Mouse (Mus musculus) embryonic facial prominence, embryonic 15.5 days (tissue): ENCODE data around the gene Olfr267. TPM values are rescaled to one million over a fixed set of nuclear protein-coding genes. Genes with fewer than 3 reads are reported as not detected.

ENCODE experiments used
- ATAC-seq: fragments of 200-750 bp; cut with Nextera tagmentation; 2 replicates; pipeline ENCODE4 v1.8.0; 2017; ENCODE audit warnings: low read depth, moderate TSS enrichment; ENCODE audit not compliant: insufficient number of reproducible peaks, low FRiP score, low TSS enrichment
- H3K27ac ChIP-seq: fragments of 300-500 bp; sonication (generic); replicated peaks from 2 replicates; pipeline ENCODE4 v1.5.1; 2015; ENCODE audit warnings: mild to moderate bottlenecking, inconsistent platforms
- H3K27me3 ChIP-seq: fragments of 300-500 bp; sonication (generic); 2 replicates; pipeline ENCODE4 v1.6.1; 2015; ENCODE audit warnings: inconsistent platforms
- H3K36me3 ChIP-seq: fragments of 300-500 bp; sonication (generic); 2 replicates; pipeline ENCODE4 v1.6.1; 2015; ENCODE audit warnings: mild to moderate bottlenecking, inconsistent platforms
- H3K4me1 ChIP-seq: fragments of 300-500 bp; sonication (generic); 2 replicates; pipeline ENCODE4 v1.6.1; 2015; ENCODE audit warnings: inconsistent platforms
- H3K4me2 ChIP-seq: fragments of 300-500 bp; sonication (generic); replicated peaks from 2 replicates; pipeline ENCODE4 v1.6.1; 2015; ENCODE audit warnings: mild to moderate bottlenecking, inconsistent platforms
- H3K4me3 ChIP-seq: fragments of 300-500 bp; sonication (generic); replicated peaks from 2 replicates; pipeline ENCODE4 v1.5.1; 2015; ENCODE audit warnings: mild to moderate bottlenecking, inconsistent platforms
- H3K9ac ChIP-seq: fragments of 300-500 bp; sonication (generic); 2 replicates; pipeline ENCODE4 v1.6.1; 2015; ENCODE audit warnings: inconsistent platforms
- H3K9me3 ChIP-seq: fragments of 300-500 bp; sonication (generic); replicated peaks from 2 replicates; pipeline ENCODE4 v1.6.1; 2016; ENCODE audit warnings: inconsistent platforms
- WGBS: fragments of 180-500 bp; shearing (Covaris S2); methylation state at CpG from one replicate; pipeline ENCODE4 v1.1.7; 2015; 5-methylcytosine and 5-hydroxymethylcytosine counted together
- polyA plus RNA-seq: library from polyadenylated mRNA; unstranded; fragments of >200 nt; fragmentation: Nextera tagmentation; extraction: Ambion mirVana; gene quantifications from 2 replicates; pipeline ENCODE4 v1.2.1, GENCODE M21; 2015

The Olfr267 gene
- 0.12 TPM in 1 of 2 replicates, not detected in the other for polyA plus RNA-seq

DNA sequence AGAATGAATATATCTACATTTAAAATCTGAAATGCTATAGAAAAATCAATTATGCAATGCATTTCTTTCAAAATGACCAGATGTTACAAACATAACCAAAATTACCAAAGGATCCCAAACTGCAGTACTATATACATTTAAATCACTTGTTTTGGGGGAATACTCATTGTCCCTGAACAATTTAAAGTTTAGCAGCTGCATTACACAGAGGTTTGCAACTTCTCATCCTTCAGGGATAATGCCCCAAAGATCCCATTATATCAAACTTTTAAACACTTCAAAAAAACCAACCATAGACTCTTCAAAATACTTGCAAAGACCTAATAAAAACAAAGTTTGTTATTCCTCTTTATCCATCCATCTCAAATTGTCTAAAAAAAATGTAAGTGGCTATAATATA is at the start of gene Olfr267:
Olfr267 (minus strand) TSS at position 101 of the 400 bp plus-strand sequence.
- Histone ChIP-seq H3K27ac (no peak within 1 kb of the TSS), H3K36me3 (no peaks in the 10 kb centered on the region), H3K9me3 (no peaks in the 10 kb centered on the region), H3K4me2 (no peak within 1 kb of the TSS), H3K4me1 (no peaks in the 10 kb centered on the region), H3K9ac (no peak within 1 kb of the TSS), H3K4me3 (no peak within 1 kb of the TSS), H3K27me3 (no peaks in the 10 kb centered on the region)
- ATAC-seq = no peak

DNA sequence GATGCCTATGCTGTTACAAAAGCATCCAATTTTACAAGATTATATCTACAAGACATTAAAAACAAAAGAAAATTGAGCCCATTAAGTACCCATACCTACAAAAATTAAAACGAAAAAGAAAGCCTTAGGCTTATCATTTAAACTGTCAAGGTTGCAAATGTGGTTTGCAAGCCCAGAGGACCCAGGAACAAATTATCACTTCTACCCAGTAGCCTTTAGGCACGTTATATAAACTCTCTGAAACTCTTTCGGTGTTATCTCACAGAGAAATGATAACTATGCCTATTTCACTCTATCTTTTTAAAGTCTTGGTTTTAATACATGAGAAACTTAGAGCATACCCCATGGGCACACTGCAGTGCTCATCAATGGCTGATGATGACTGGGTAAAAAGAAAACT is 45.4 kb upstream of the Olfr267 start:
- 81% methylated on average over 3 of the region's 3 CpGs for WGBS
- Histone ChIP-seq H3K27ac (no peak overlapping the region), H3K4me3 (no peak overlapping the region), H3K27me3 (no peaks in the 10 kb centered on the region), H3K9ac (no peak overlapping the region), H3K36me3 (peaks cover 38% of the 10 kb centered on the region), H3K4me2 (no peak overlapping the region), H3K9me3 (no peaks in the 10 kb centered on the region), H3K4me1 (no peaks in the 10 kb centered on the region)
- no peak for ATAC-seq

DNA sequence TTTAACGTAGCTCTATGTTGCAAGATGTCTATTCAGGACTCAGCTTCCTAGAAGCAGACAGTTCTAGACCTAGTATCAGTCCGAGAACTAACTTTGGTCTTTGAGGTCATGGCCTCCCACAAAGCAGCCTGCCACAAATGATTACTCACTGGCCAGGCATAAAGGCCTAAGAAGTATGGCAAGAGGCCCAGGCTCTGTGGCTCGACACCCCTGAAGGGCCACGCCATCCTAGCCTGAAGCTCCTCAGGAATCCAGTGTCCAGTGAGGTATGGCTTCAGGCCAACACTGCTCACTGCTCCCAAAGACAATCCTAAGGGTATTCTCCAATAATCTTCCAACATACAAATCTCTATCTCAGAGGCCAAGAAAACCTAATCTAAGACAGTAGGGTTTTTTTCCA is 38.4 kb upstream of the Olfr267 start:
- WGBS = 86% methylated on average over 4 of the region's 4 CpGs
- Histone ChIP-seq H3K4me2 (no peak overlapping the region), H3K9me3 (no peaks in the 10 kb centered on the region), H3K9ac (no peak overlapping the region), H3K36me3 (peaks cover 52% of the 10 kb centered on the region), H3K27me3 (no peaks in the 10 kb centered on the region), H3K27ac (no peak overlapping the region), H3K4me1 (no peaks in the 10 kb centered on the region), H3K4me3 (no peak overlapping the region)
- no peak for ATAC-seq

DNA sequence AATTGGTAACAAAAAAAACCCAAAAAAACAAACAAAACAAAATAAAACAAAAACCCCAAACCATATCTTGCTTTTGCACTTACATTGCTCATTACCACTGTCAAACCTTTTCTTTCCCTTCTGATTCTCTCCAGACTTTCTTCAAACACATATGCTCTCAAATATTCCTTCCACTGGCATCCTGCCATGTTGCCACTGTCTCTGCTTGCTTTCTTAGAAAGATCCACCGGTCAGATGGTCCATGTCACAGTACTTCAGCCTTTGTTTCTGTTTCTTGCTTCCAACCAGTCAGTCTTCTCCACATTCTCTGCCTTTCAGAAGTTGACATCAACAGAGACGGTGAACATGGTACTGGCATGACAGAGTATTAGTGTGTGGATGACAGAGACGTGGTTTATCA is 857 bp downstream of the Olfr267 start:
- no peak overlapping the region for H3K4me3 ChIP-seq
- no peak overlapping the region for H3K9ac ChIP-seq
- 59% methylated on average over 3 of the region's 3 CpGs for WGBS
- H3K4me1 ChIP-seq = no peaks in the 10 kb centered on the region
- H3K27ac ChIP-seq = no peak overlapping the region
- no peaks in the 10 kb centered on the region for H3K27me3 ChIP-seq
- no peaks in the 10 kb centered on the region for H3K9me3 ChIP-seq
- no peak overlapping the region for H3K4me2 ChIP-seq
- no peaks in the 10 kb centered on the region for H3K36me3 ChIP-seq
- ATAC-seq = no peak

DNA sequence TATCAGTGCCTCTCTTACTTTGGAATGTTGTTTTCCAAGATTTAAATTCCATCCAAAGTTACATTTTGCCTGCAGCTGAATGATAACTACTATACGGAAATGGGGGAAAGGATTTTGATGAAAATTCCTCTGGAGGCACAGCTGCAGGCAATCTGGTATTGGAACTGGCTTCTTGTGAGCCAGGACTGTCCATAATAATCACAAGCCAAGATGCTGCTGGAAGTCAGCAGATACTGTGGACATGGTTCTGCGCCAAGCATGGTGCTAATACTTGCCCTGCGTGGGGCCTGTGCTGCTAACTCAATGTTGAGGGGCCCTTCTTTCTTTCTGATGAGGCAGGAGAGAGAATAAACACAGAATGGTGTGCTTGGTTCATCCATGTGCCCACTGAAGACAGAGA is 24.1 kb downstream of the Olfr267 start:
- no peak overlapping the region for H3K4me3 ChIP-seq
- no peak overlapping the region for H3K9ac ChIP-seq
- H3K4me1 ChIP-seq = no peaks in the 10 kb centered on the region
- ATAC-seq = no peak
- H3K27ac ChIP-seq = no peak overlapping the region
- no peak overlapping the region for H3K4me2 ChIP-seq
- no peaks in the 10 kb centered on the region for H3K9me3 ChIP-seq
- H3K27me3 ChIP-seq = no peaks in the 10 kb centered on the region
- 62% methylated on average over 3 of the region's 3 CpGs for WGBS
- no peaks in the 10 kb centered on the region for H3K36me3 ChIP-seq

DNA sequence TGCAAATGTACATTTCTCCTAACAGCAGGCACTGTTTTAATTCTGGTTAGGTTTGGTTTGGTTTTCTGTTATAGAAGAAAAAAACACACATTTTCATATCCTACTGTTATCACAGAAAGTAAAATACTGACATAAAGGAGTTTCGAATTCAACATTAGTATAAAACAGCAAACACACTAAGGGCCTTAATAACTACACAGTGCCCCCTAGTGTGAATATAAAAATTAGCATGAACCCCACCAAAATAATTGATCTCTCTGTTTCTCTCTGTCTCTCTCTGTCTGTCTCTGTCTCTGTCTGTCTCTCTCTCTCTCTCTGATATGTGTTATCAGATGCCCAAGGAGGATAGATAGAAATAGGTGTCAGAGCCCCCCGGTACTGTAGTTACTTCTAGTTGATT is 38.0 kb downstream of the Olfr267 start:
- Histone ChIP-seq H3K27me3 (no peaks in the 10 kb centered on the region), H3K27ac (0 out of 2 replicates have a peak overlapping the region, but pooled peaks have one; percentile 78), H3K4me3 (peak overlapping the region; percentile 23; the same call in 1 of the 2 replicates), H3K9me3 (no peaks in the 10 kb centered on the region), H3K4me2 (peak overlapping the region; percentile 43), H3K4me1 (peaks cover 4% of the 10 kb centered on the region; the same call in 1 of the 2 replicates), H3K9ac (no peak overlapping the region), H3K36me3 (no peaks in the 10 kb centered on the region)
- WGBS = 50% methylated on average over 2 of the region's 2 CpGs
- ATAC-seq = no peak

DNA sequence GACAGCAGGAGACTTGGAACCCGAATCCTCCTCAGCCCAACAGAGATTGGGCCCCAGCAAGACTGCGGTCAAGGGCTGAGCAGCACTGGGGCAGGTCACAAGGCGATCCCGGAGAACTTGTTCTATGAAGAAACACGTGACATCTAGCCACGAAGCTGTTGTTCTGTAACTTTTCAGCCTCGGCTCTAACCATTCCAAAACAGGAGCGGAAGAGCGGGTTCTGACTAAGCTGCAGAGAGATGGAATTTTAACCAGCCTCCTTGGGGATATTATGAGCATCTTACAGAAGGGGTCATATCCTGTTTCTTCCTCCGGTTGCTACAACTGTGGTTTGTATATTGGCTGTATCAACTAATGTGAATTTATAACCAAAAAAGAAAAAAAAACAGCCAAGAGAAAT is 38.4 kb downstream of the Olfr267 start:
- Histone ChIP-seq H3K36me3 (no peaks in the 10 kb centered on the region), H3K27me3 (no peaks in the 10 kb centered on the region), H3K27ac (peak overlapping the region; percentile 78; the same call in 1 of the 2 replicates), H3K4me3 (peak overlapping the region; percentile 23), H3K4me2 (peak overlapping the region; percentile 43), H3K4me1 (peaks cover 4% of the 10 kb centered on the region; the same call in 1 of the 2 replicates), H3K9ac (no peak overlapping the region), H3K9me3 (no peaks in the 10 kb centered on the region)
- peak; percentile 77 for ATAC-seq
- WGBS = 13% methylated on average over 10 of the region's 10 CpGs

DNA sequence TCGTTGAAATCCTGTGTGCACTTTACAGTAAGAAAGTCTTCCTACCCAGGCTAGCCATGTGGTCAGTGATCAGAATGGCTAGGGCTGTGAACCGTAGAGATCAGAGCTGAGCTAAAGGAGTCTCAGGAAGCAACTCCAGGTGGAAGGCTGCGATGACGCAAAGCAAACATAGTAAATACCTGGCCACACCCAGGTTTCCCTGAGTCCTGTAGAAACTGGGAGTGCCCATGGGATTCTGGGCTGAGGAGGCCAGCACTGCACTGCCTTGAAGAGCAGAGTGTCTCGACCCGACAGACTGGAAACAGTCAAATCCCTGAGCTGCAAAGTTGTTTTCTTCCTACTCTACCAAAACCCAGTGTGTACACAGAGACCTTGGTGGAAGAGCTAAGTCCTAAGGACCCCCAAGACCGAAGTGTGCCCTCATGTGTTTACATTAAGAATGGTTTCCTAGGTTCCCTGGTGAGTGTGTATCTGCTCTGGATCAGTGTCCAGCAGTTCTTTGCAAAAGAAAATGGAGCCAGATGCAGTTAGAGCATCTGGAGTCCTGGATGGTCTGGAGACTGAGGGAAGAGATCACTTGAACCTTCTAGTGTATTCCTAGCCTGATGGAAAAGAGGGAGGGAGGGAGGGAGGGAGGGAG is 41.8 kb downstream of the Olfr267 start:
- H3K9ac ChIP-seq = no peak overlapping the region
- no peak overlapping the region for H3K4me3 ChIP-seq
- peaks cover 4% of the 10 kb centered on the region; the same call in 1 of the 2 replicates for H3K4me1 ChIP-seq
- no peaks in the 10 kb centered on the region for H3K27me3 ChIP-seq
- H3K4me2 ChIP-seq = no peak overlapping the region
- WGBS = 79% methylated on average over 7 of the region's 7 CpGs
- no peaks in the 10 kb centered on the region for H3K9me3 ChIP-seq
- ATAC-seq = no peak
- H3K36me3 ChIP-seq = no peaks in the 10 kb centered on the region
- no peak overlapping the region for H3K27ac ChIP-seq

DNA sequence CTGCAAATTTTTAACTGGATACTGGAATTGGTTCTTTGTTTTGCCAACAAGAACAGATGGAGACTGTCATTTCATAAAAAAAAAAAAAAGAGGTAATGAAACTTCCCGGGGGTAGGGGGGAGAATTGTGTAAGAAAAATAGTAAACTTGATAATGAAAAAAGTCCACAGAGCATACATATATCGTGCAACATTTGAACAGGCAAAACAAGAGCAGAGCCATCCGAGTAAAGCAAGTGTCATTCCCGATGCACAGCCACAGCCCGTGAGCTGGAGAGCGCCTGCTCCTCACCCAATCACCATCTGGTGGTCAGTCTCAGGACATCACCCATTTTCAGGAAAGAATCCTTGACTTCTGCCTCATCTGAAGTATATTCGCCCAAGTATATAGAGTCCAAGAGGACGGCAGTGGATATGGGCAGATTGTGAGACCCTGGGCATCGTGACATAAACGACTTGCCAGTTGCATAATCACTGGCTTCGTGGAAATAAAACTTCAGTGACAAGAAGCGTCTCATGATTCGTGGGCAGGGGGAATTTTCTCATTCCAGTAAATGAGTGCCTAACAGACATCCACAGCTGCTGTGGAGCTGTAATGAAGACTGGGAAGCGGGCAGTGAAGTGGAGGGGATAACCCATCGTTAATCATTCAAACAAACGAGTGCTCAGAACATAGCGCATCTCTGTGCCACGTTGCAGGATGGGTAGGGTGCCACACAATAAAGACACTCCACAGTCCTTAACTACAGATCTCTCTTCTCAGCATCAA is 50.5 kb downstream of the Olfr267 start:
- Histone ChIP-seq H3K4me1 (no peaks in the 10 kb centered on the region), H3K27me3 (no peaks in the 10 kb centered on the region), H3K36me3 (no peaks in the 10 kb centered on the region), H3K9ac (no peak overlapping the region), H3K4me2 (no peak overlapping the region), H3K9me3 (no peaks in the 10 kb centered on the region), H3K27ac (no peak overlapping the region; the same call in 1 of the 2 replicates), H3K4me3 (no peak overlapping the region)
- no peak for ATAC-seq
- 75% methylated on average over 18 of the region's 18 CpGs for WGBS
